Mouse (Mus musculus): ENCODE measurements around the gene Slc22a17. TPM values are rescaled to one million over a fixed set of nuclear protein-coding genes. Genes with fewer than 3 reads are reported as not detected.
"Not testable (repeated sequence)": the region's sequence is repeated elsewhere in the genome, so short reads cannot be mapped to it uniquely, and the experiment has no call there.

Gene Slc22a17
- total RNA-seq (2021) = 100 to 1,000 TPM; 571 to 605 TPM
- long read RNA-seq, experiment 1, transcript Slc22a17-210 (10 exons, 2,340 nt) = major isoform, 218 of 649 reads
- long read RNA-seq, experiment 1, transcript Slc22a17-205 (9 exons, 2,302 nt) = minor isoform, 11 of 649 reads
- long read RNA-seq, experiment 1, transcript Slc22a17-208 (10 exons, 2,348 nt) = minor isoform, 49 of 649 reads
- long read RNA-seq, experiment 1, partial matches to known transcripts = 342 of 649 reads
- long read RNA-seq, experiment 1, other reads (novel, unspliced or antisense) = 28 of 649 reads
- long read RNA-seq, experiment 2, transcript Slc22a17-205 (9 exons, 2,302 nt) = minor isoform, 7 of 463 reads
- long read RNA-seq, experiment 2, transcript Slc22a17-210 (10 exons, 2,340 nt) = major isoform, 147 of 463 reads
- long read RNA-seq, experiment 2, transcript Slc22a17-208 (10 exons, 2,348 nt) = minor isoform, 42 of 463 reads
- long read RNA-seq, experiment 2, partial matches to known transcripts = 248 of 463 reads
- long read RNA-seq, experiment 2, other reads (novel, unspliced or antisense) = 19 of 463 reads

GRCm38 (mm10) chr14:54912886-54913285, at the start of gene Slc22a17:
TSS of gene Slc22a17 (minus strand) at chr14:54913132.
- DNase-seq (ENCODE audit: low spot score in 2 of 2) = peak; percentile 80 to 87

- no peak for DNase-seq (ENCODE audit: low spot score in 2 of 2)
Measured at GRCm38 (mm10) chr14:54962714-54963113, 49.8 kb upstream of the Slc22a17 start.

- DNase-seq (ENCODE audit: low spot score in 2 of 2) = no peak
Measured at GRCm38 (mm10) chr14:54961487-54961886, 48.6 kb upstream of the Slc22a17 start.

GRCm38 (mm10) chr14:54960769-54961168, 47.8 kb upstream of the Slc22a17 start:
- no peak for DNase-seq (ENCODE audit: low spot score in 2 of 2)

- DNase-seq (ENCODE audit: low spot score in 2 of 2) = not testable (repeated sequence)
Measured at GRCm38 (mm10) chr14:54959853-54960613, 47.1 kb upstream of the Slc22a17 start.

- DNase-seq (ENCODE audit: low spot score in 2 of 2) = no peak
Measured at GRCm38 (mm10) chr14:54959197-54959596, 46.3 kb upstream of the Slc22a17 start.

- DNase-seq (ENCODE audit: low spot score in 2 of 2) = no peak
Measured at GRCm38 (mm10) chr14:54958503-54958902, 45.6 kb upstream of the Slc22a17 start.

- DNase-seq (ENCODE audit: low spot score in 2 of 2) = no peak
Measured at GRCm38 (mm10) chr14:54956533-54956932, 43.6 kb upstream of the Slc22a17 start.

GRCm38 (mm10) chr14:54955481-54955880, 42.5 kb upstream of the Slc22a17 start:
- no peak for DNase-seq (ENCODE audit: low spot score in 2 of 2)

GRCm38 (mm10) chr14:54954474-54954873, 41.5 kb upstream of the Slc22a17 start:
- no peak for DNase-seq (ENCODE audit: low spot score in 2 of 2)

GRCm38 (mm10) chr14:54953664-54954206, 40.8 kb upstream of the Slc22a17 start:
- no peak for DNase-seq (ENCODE audit: low spot score in 2 of 2)

- no peak for DNase-seq (ENCODE audit: low spot score in 2 of 2)
Measured at GRCm38 (mm10) chr14:54951587-54951986, 38.7 kb upstream of the Slc22a17 start.

GRCm38 (mm10) chr14:54950493-54950892, 37.6 kb upstream of the Slc22a17 start:
- no peak for DNase-seq (ENCODE audit: low spot score in 2 of 2)

GRCm38 (mm10) chr14:54948781-54949180, 35.8 kb upstream of the Slc22a17 start:
- no peak for DNase-seq (ENCODE audit: low spot score in 2 of 2)

GRCm38 (mm10) chr14:54947008-54947407, 34.1 kb upstream of the Slc22a17 start:
- not testable (repeated sequence) for DNase-seq (ENCODE audit: low spot score in 2 of 2)

- DNase-seq (ENCODE audit: low spot score in 2 of 2) = no peak
Measured at GRCm38 (mm10) chr14:54945975-54946704, 33.2 kb upstream of the Slc22a17 start.

- no peak for DNase-seq (ENCODE audit: low spot score in 2 of 2)
Measured at GRCm38 (mm10) chr14:54944939-54945338, 32.0 kb upstream of the Slc22a17 start.

GRCm38 (mm10) chr14:54943971-54944370, 31.0 kb upstream of the Slc22a17 start:
- DNase-seq (ENCODE audit: low spot score in 2 of 2) = no peak

GRCm38 (mm10) chr14:54942479-54942878, 29.5 kb upstream of the Slc22a17 start:
- no peak for DNase-seq (ENCODE audit: low spot score in 2 of 2)

- no peak for DNase-seq (ENCODE audit: low spot score in 2 of 2)
Measured at GRCm38 (mm10) chr14:54941024-54941978, 28.4 kb upstream of the Slc22a17 start.
